Mouse (Mus musculus) CH12.LX (cell line): ENCODE results near the gene Unc119b. TPM values are rescaled to one million over a fixed set of nuclear protein-coding genes. Genes with fewer than 3 reads are reported as not detected.

Experiments
- DNase-seq: peaks from one replicate; pipeline ENCODE4 v3.0.0-alpha.2; 2013; ENCODE audit errors: extremely low read depth
- H3K27ac ChIP-seq: 2 replicates; pipeline ENCODE4 v1.5.1; 2012; ENCODE audit warnings: low read depth, mild to moderate bottlenecking, control low read depth, moderate library complexity; ENCODE audit not compliant: insufficient read depth
- H3K27me3 ChIP-seq: replicated peaks from 2 replicates; pipeline ENCODE3; 2012; ENCODE audit warnings: inconsistent platforms
- H3K36me3 ChIP-seq, 2 experiments: replicated peaks in 1 of 2; 2 replicates each; pipeline versions ENCODE3 to v1.6.1; 2012; ENCODE audit warnings: inconsistent platforms in 1 of 2, low read length in 1 of 2, mild to moderate bottlenecking in 1 of 2, mixed read lengths in 1 of 2, moderate library complexity in 1 of 2; ENCODE audit not compliant: control insufficient read depth in 1 of 2, insufficient read depth in 1 of 2
- H3K4me1 ChIP-seq, 2 experiments: 2 replicates each; pipeline ENCODE4 v1.6.1; 2012; ENCODE audit warnings: inconsistent platforms in 1 of 2, moderate library complexity in 1 of 2; ENCODE audit not compliant: insufficient read depth in 2 of 2, control insufficient read depth in 1 of 2
- H3K4me2 ChIP-seq: 2 replicates; pipeline ENCODE4 v1.6.1; 2012; ENCODE audit warnings: low read depth, mild to moderate bottlenecking, control low read depth; ENCODE audit not compliant: poor library complexity, insufficient read depth, severe bottlenecking
- H3K4me3 ChIP-seq, 3 experiments: fragments of 150-350 bp in 1 of 3; sonication (generic) in 1 of 3; replicated peaks in 1 of 3; 2 replicates each; pipeline versions ENCODE3 to v1.5.1; 2011 to 2012; ENCODE audit warnings: low read depth in 2 of 3, low read length in 2 of 3, mild to moderate bottlenecking in 2 of 3, moderate library complexity in 2 of 3, control low read depth in 1 of 3, improper control_type of control experiment in 1 of 3, inconsistent platforms in 1 of 3, mixed read lengths in 1 of 3; ENCODE audit not compliant: poor library complexity in 1 of 3
- H3K79me2 ChIP-seq: replicated peaks from 2 replicates; pipeline ENCODE4 v1.6.1; 2012; ENCODE audit warnings: mild to moderate bottlenecking, moderate library complexity; ENCODE audit not compliant: control insufficient read depth, poor library complexity, insufficient read depth, severe bottlenecking; ENCODE audit errors: extremely low read depth
- H3K9ac ChIP-seq: 2 replicates; pipeline ENCODE4 v1.6.1; 2012; ENCODE audit warnings: low read depth, mild to moderate bottlenecking, control low read depth, moderate library complexity; ENCODE audit not compliant: insufficient read depth
- H3K9me3 ChIP-seq: replicated peaks from 2 replicates; pipeline ENCODE3; 2012; ENCODE audit warnings: low read length, inconsistent platforms, mixed read lengths
- BHLHE40 ChIP-seq: IDR thresholded peaks from 2 replicates; pipeline ENCODE4 v1.6.1; 2011; ENCODE audit warnings: mild to moderate bottlenecking, low read depth, low read length, improper control_type of control experiment
- CTCF ChIP-seq, 2 experiments: IDR thresholded peaks in 1 of 2; conservative IDR thresholded peaks in 1 of 2; 2 replicates each; pipeline ENCODE4 v1.5.1; 2011 to 2012; ENCODE audit warnings: low read depth in 2 of 2, low read length in 2 of 2, improper control_type of control experiment in 1 of 2, inconsistent platforms in 1 of 2, mild to moderate bottlenecking in 1 of 2, moderate library complexity in 1 of 2
- ELF1 ChIP-seq: IDR thresholded peaks from 2 replicates; pipeline ENCODE4 v1.6.1; 2014; ENCODE audit warnings: low read depth, mild to moderate bottlenecking, inconsistent platforms, low read length, improper control_type of control experiment
- GABPA ChIP-seq: IDR thresholded peaks from 2 replicates; pipeline ENCODE4 v1.6.1; 2012; ENCODE audit warnings: low read depth, low read length, improper control_type of control experiment, inconsistent platforms; ENCODE audit not compliant: insufficient replicate concordance
- HCFC1 ChIP-seq: IDR thresholded peaks from 2 replicates; pipeline ENCODE4 v1.6.1; 2012; ENCODE audit warnings: low read depth, mild to moderate bottlenecking, inconsistent platforms, low read length, improper control_type of control experiment
- JUND ChIP-seq: conservative IDR thresholded peaks from 2 replicates; pipeline ENCODE4 v1.6.1; 2011; ENCODE audit warnings: low read depth, low read length, improper control_type of control experiment
- MAZ ChIP-seq: IDR thresholded peaks from 2 replicates; pipeline ENCODE4 v1.6.1; 2012; ENCODE audit warnings: low read depth, mild to moderate bottlenecking, inconsistent platforms, low read length, improper control_type of control experiment, moderate library complexity
- MEF2A ChIP-seq: IDR thresholded peaks from 2 replicates; pipeline ENCODE4 v1.6.1; 2014; ENCODE audit warnings: low read depth, mild to moderate bottlenecking, inconsistent platforms, low read length, improper control_type of control experiment, borderline replicate concordance
- NELFE ChIP-seq: IDR thresholded peaks from 2 replicates; pipeline ENCODE4 v1.6.1; 2011; ENCODE audit warnings: low read depth, low read length, improper control_type of control experiment
- PAX5 ChIP-seq: IDR thresholded peaks from 2 replicates; pipeline ENCODE4 v1.6.1; 2012; ENCODE audit warnings: low read length, inconsistent platforms, mixed read lengths
- POLR2A ChIP-seq: IDR thresholded peaks from 2 replicates; pipeline ENCODE4 v1.6.1; 2011; ENCODE audit warnings: low read depth, mild to moderate bottlenecking, improper control_type of control experiment, low read length
- TBP ChIP-seq: conservative IDR thresholded peaks from 2 replicates; pipeline ENCODE4 v1.6.1; 2011; ENCODE audit warnings: low read depth, low read length, improper control_type of control experiment
- UBTF ChIP-seq: IDR thresholded peaks from 2 replicates; pipeline ENCODE4 v1.6.1; 2012; ENCODE audit warnings: low read depth, mild to moderate bottlenecking, inconsistent platforms, low read length, improper control_type of control experiment, moderate library complexity
- USF1 ChIP-seq: IDR thresholded peaks from 2 replicates; pipeline ENCODE4 v1.6.1; 2014; ENCODE audit warnings: low read depth, mild to moderate bottlenecking, inconsistent platforms, low read length, improper control_type of control experiment
- USF2 ChIP-seq: conservative IDR thresholded peaks from 2 replicates; pipeline ENCODE4 v1.6.1; 2011; ENCODE audit warnings: low read depth, low read length, improper control_type of control experiment
- ZC3H11A ChIP-seq: IDR thresholded peaks from 2 replicates; pipeline ENCODE4 v1.6.1; 2012; ENCODE audit warnings: low read depth, mild to moderate bottlenecking, inconsistent platforms, low read length, improper control_type of control experiment
- ZKSCAN1 ChIP-seq: IDR thresholded peaks from 2 replicates; pipeline ENCODE4 v1.6.1; 2012; ENCODE audit warnings: low read depth, inconsistent platforms, low read length, improper control_type of control experiment, borderline replicate concordance
- ZMIZ1 ChIP-seq: IDR thresholded peaks from 2 replicates; pipeline ENCODE4 v1.6.1; 2012; ENCODE audit warnings: low read depth, mild to moderate bottlenecking, inconsistent platforms, low read length, improper control_type of control experiment
- dilution Hi-C: fragments of 300-500 bp; cut with MboI; formaldehyde crosslinking; loops from 2 replicates; pipeline ENCODE4 v1.14.3; 2020; ENCODE audit warnings: low sequenced_read_pairs; ENCODE audit not compliant: extremely low pct_unique_long_range_greater_than_20kb, extremely low pct_ligation_motif_present
- in situ Hi-C: fragments of 300-500 bp; cut with MboI; formaldehyde crosslinking; loops from 3 replicates; pipeline ENCODE4 v1.14.3; 2019; ENCODE audit warnings: low sequenced_read_pairs, low pct_ligation_motif_present, low pct_unique_long_range_greater_than_20kb, mixed read lengths
- polyA plus RNA-seq: library from polyadenylated mRNA; unstranded; fragments of >175 nt; gene quantifications from 2 replicates; pipeline ENCODE4 v1.2.1, GENCODE M21; 2012; ENCODE audit warnings: low read depth; ENCODE audit not compliant: insufficient read length
- total RNA-seq, 2 experiments: library from RNA; depleted of rRNA; stranded (reverse); fragments of 300-350 nt in 1 of 2; fragments of >200 nt in 1 of 2; gene quantifications; 2 replicates each; pipeline ENCODE4 v1.2.3; 2012 to 2014

Unc119b gene
- total and polyA plus RNA-seq, 3 experiments: 13.3 to 22.6 (median 18.4) TPM

GRCm38 (mm10) chr5:115142166-115142697 lies 7.5 kb upstream of the Unc119b start:
- Histone ChIP-seq H3K9me3 (no peaks in the 10 kb centered on the region), H3K4me3 (no peak overlapping the region), H3K79me2 (no peaks in the 10 kb centered on the region), H3K9ac (no peak overlapping the region), H3K4me1 (no peaks in the 10 kb centered on the region), H3K27me3 (peaks cover 1% of the 10 kb centered on the region), H3K4me2 (no peak overlapping the region), H3K27ac (no peak overlapping the region), H3K36me3 (peaks cover 24 to 51% of the 10 kb centered on the region in 2 experiments)
- DNase-seq: no peak
- TF ChIP-seq JUND (no peak), MAZ (no peak), ZKSCAN1 (no peak), ELF1 (no peak), BHLHE40 (no peak), POLR2A (no peak; the same call in 1 of the 2 replicates), PAX5 (no peak), USF2 (no peak), USF1 (no peak), TBP (no peak), HCFC1 (no peak), CTCF (conservative IDR thresholded peaks at IDR 0.05 in 1 of 2, IDR thresholded peaks at IDR 0.05 in 1 of 2; ENCODE audit: low read depth in 2 of 2, low read length in 2 of 2) (no peak), ZMIZ1 (no peak), UBTF (no peak), MEF2A (no peak)
- dilution Hi-C loops: no loop called here
- in situ Hi-C loops: no loop called here

- Histone ChIP-seq H3K9me3 (peaks cover 3% of the 10 kb centered on the region), H3K9ac (no peak overlapping the region), H3K4me1 (no peaks in the 10 kb centered on the region), H3K4me2 (no peak overlapping the region), H3K27ac (no peak overlapping the region), H3K27me3 (peaks cover 8% of the 10 kb centered on the region), H3K4me3 (no peak overlapping the region), H3K79me2 (no peaks in the 10 kb centered on the region), H3K36me3 (peaks cover 12 to 36% of the 10 kb centered on the region in 2 experiments)
- in situ Hi-C loops: no loop called here
- DNase-seq: no peak
- dilution Hi-C loops: no loop called here
- TF ChIP-seq GABPA (no peak), PAX5 (no peak), USF2 (no peak), ZC3H11A (no peak), NELFE (no peak), POLR2A (no peak)
Measured at GRCm38 (mm10) chr5:115140726-115141125, 6.0 kb upstream of the Unc119b start.
